Mouse (Mus musculus) lung, postnatal 0 days (tissue): ENCODE measurements around the gene Ddx23.
A peak's percentile ranks its signal among the peaks of the same experiment; 100 is the strongest.

Experiments used
- CTCF ChIP-seq: IDR thresholded peaks from 2 replicates; pipeline ENCODE4 v1.5.1; 2016; ENCODE audit warnings: antibody characterized with exemption, mild to moderate bottlenecking
- EP300 ChIP-seq: IDR thresholded peaks from 2 replicates; pipeline ENCODE4 v1.6.1; 2016; ENCODE audit warnings: antibody characterized with exemption, mild to moderate bottlenecking, control low read depth

DNA sequence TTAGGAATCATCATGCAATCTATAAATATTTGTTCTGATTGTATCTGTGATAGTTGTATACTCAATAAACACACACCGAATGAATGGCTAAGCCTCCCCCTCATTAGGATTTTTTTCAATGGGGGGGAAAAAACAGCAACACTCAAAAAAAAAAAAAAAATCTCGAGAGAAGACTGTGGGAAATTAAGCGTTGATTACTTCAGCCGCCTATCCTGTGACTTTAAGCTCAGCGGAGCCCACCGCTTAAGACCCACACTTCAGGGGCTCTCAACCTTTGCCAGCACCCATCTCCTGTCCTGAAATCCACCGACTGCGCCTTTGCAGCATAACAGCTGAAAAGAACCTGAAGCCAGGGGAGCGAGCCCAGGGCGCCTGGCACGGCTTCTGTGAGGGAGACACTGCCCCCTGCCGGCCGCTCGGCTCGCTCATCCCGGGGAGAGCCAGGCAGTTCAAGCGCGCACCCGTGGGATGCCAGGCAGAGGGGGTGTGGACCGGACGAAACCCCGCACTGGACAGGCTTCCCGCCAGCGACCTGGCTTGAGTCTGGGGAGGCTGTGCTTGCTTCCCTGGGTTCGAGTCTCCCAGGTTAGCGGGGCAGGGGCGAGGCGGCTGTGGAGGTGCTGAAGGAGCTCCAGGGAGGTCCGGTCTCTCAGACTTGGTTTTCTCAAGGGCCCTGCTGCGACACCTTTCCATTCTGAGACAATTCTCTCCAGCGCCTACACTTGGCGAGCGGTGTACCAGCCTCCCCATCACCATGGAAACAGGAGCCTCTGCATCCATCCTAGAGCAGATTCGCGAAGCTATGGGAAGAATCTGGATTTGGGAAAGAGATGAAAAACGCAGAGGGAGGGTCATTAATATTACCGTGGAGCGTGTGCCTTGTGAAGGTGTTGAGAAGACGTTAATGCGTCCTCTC lies 36.8 kb upstream of the Ddx23 start:
- TF ChIP-seq CTCF = peak; percentile 97
- no peak for TF ChIP-seq EP300
